In genomic region chr7:13278308-13278891, GRCm38 (mm10) we compare ENCODE assay signal across 8 mouse cellular contexts. TPM values are rescaled to one million over a fixed set of nuclear protein-coding genes. Genes with fewer than 3 reads are reported as not detected.
DNase-seq lines count a peak whose midpoint lies in the region; ATAC-seq and TF ChIP-seq lines count a peak whose summit lies in the region.

TSS of gene Zswim9 (minus strand) at chr7:13278721.

- H3K4me3 ChIP-seq in forebrain, embryonic 10.5 days, result peak within 1 kb of the TSS; percentile 71
- peak within 1 kb of the TSS; percentile 91 for H3K4me3 ChIP-seq in heart, embryonic 15.5 days
- peak within 1 kb of the TSS; percentile 87 to 95 for H3K4me3 ChIP-seq in liver, embryonic 14.5 days (ENCODE audit: insufficient read depth in 1 of 2, low read depth in 2 of 2, low read length in 2 of 2)
- H3K4me3 ChIP-seq in neural tube, embryonic 11.5 days (ENCODE audit: low read depth, low read length), result peak within 1 kb of the TSS; percentile 55
- H3K4me3 ChIP-seq in stomach, postnatal 0 days (ENCODE audit: low read depth, low read length), result peak within 1 kb of the TSS; percentile 74

- TF ChIP-seq EP300 in liver, embryonic 14.5 days (IDR thresholded peaks at IDR 0.05; ENCODE audit: low read depth), result no peak
- no peak for TF ChIP-seq EP300 in stomach, postnatal 0 days (optimal IDR thresholded peaks at IDR 0.05)

- peak; percentile 23 for TF ChIP-seq CTCF in liver, embryonic 14.5 days (IDR thresholded peaks at IDR 0.05; ENCODE audit: low read depth)
- TF ChIP-seq CTCF in stomach, postnatal 0 days (IDR thresholded peaks at IDR 0.05; ENCODE audit: low read depth), result peak; percentile 47

- H3K4me2 ChIP-seq in heart, embryonic 15.5 days, result peak within 1 kb of the TSS; percentile 87
- peak within 1 kb of the TSS; percentile 75 for H3K4me2 ChIP-seq in liver, embryonic 14.5 days (ENCODE audit: low read depth)
- peak within 1 kb of the TSS; percentile 51 for H3K4me2 ChIP-seq in neural tube, embryonic 11.5 days (ENCODE audit: low read depth)
- peak within 1 kb of the TSS; percentile 73 for H3K4me2 ChIP-seq in stomach, postnatal 0 days (replicated peaks; ENCODE audit: low read depth)

- peak; percentile 88 to 92 for DNase-seq in CD8-positive naive resting alpha-beta T cell, adult 2 months (ENCODE audit: low read depth in 2 of 2, low spot score in 2 of 2)
- DNase-seq in c-Kit-positive CD71-negative TER-119-negative erythroid progenitor cells, embryonic 14.5 days (ENCODE audit: low read depth), result peak; percentile 88
- DNase-seq in forebrain, embryonic 10.5 days (ENCODE audit: extremely low spot score, low spot score), result peak; percentile 94
- DNase-seq in kidney, postnatal 25 days, result peak; percentile 95
- peak; percentile 82 to 86 (median 86) for DNase-seq in liver, embryonic 14.5 days (ENCODE audit: low read depth in 3 of 3, low spot score in 3 of 3)
- DNase-seq in neural tube, embryonic 11.5 days (ENCODE audit: low spot score), result peak; percentile 94
- DNase-seq in stomach, postnatal 0 days (ENCODE audit: low spot score), result peak; percentile 93

- H3K9ac ChIP-seq in heart, embryonic 15.5 days, result peak within 1 kb of the TSS; percentile 82
- peak within 1 kb of the TSS; percentile 61 for H3K9ac ChIP-seq in liver, embryonic 14.5 days (replicated peaks)
- H3K9ac ChIP-seq in neural tube, embryonic 11.5 days (ENCODE audit: low read length), result peak within 1 kb of the TSS; percentile 71
- H3K9ac ChIP-seq in stomach, postnatal 0 days (ENCODE audit: low read length), result peak within 1 kb of the TSS; percentile 76

- WGBS in forebrain, embryonic 10.5 days, result under 1% methylated on average over 39 of the region's 39 CpGs
- under 1% methylated on average over 39 of the region's 39 CpGs for WGBS in heart, embryonic 15.5 days
- WGBS in liver, embryonic 14.5 days (ENCODE audit: insufficient replicate concordance), result 1% methylated on average over 39 of the region's 39 CpGs
- WGBS in neural tube, embryonic 11.5 days, result under 1% methylated on average over 37 of the region's 39 CpGs
- under 1% methylated on average over 39 of the region's 39 CpGs for WGBS in stomach, postnatal 0 days

- H3K4me1 ChIP-seq in forebrain, embryonic 10.5 days, result peaks cover 11% of the 10 kb centered on the region
- peaks cover 7% of the 10 kb centered on the region for H3K4me1 ChIP-seq in heart, embryonic 15.5 days (replicated peaks)
- peaks cover 0 to 8% of the 10 kb centered on the region in 2 experiments; a peak in 3 of 4 replicates for H3K4me1 ChIP-seq in liver, embryonic 14.5 days (replicated peaks; ENCODE audit: control insufficient read depth in 2 of 2, insufficient read depth in 2 of 2, low read length in 1 of 2)
- no peaks in the 10 kb centered on the region for H3K4me1 ChIP-seq in neural tube, embryonic 11.5 days (ENCODE audit: control insufficient read depth, insufficient read depth, low read length)
- no peaks in the 10 kb centered on the region; the same call in 1 of the 2 replicates for H3K4me1 ChIP-seq in stomach, postnatal 0 days (replicated peaks; ENCODE audit: control insufficient read depth, insufficient read depth)

- H3K27me3 ChIP-seq in forebrain, embryonic 10.5 days (ENCODE audit: poor library complexity, severe bottlenecking), result no peaks in the 10 kb centered on the region
- no peaks in the 10 kb centered on the region for H3K27me3 ChIP-seq in heart, embryonic 15.5 days
- no peaks in the 10 kb centered on the region for H3K27me3 ChIP-seq in liver, embryonic 14.5 days (ENCODE audit: control insufficient read depth, insufficient read depth, low read length)
- no peaks in the 10 kb centered on the region for H3K27me3 ChIP-seq in neural tube, embryonic 11.5 days (ENCODE audit: control insufficient read depth, insufficient read depth, low read length)
- H3K27me3 ChIP-seq in stomach, postnatal 0 days (ENCODE audit: control insufficient read depth, insufficient read depth, low read length), result no peaks in the 10 kb centered on the region

- no peaks in the 10 kb centered on the region for H3K9me3 ChIP-seq in forebrain, embryonic 10.5 days
- H3K9me3 ChIP-seq in heart, embryonic 15.5 days (replicated peaks), result no peaks in the 10 kb centered on the region
- no peaks in the 10 kb centered on the region for H3K9me3 ChIP-seq in liver, embryonic 14.5 days (ENCODE audit: control insufficient read depth, low read length)
- 0 out of 2 replicates have a peak, but pooled peaks cover 2% of the 10 kb centered on the region for H3K9me3 ChIP-seq in neural tube, embryonic 11.5 days (ENCODE audit: control insufficient read depth, low read length)
- H3K9me3 ChIP-seq in stomach, postnatal 0 days (ENCODE audit: control insufficient read depth, low read length), result no peaks in the 10 kb centered on the region

- peak; percentile 97 for ATAC-seq in heart, embryonic 15.5 days (replicated peaks; ENCODE audit: insufficient number of reproducible peaks, insufficient read depth, low FRiP score, low read depth)
- ATAC-seq in liver, embryonic 14.5 days (ENCODE audit: insufficient read depth), result peak; percentile 98
- peak; percentile 98 for ATAC-seq in neural tube, embryonic 11.5 days (ENCODE audit: insufficient read depth, low FRiP score, low TSS enrichment)
- peak; percentile 99 for ATAC-seq in stomach, postnatal 0 days (ENCODE audit: low FRiP score, low TSS enrichment)

- H3K36me3 ChIP-seq in forebrain, embryonic 10.5 days (replicated peaks), result peaks cover 75% of the 10 kb centered on the region
- H3K36me3 ChIP-seq in heart, embryonic 15.5 days, result peaks cover 42% of the 10 kb centered on the region
- H3K36me3 ChIP-seq in liver, embryonic 14.5 days (replicated peaks; ENCODE audit: control insufficient read depth, insufficient read depth, low read depth), result peaks cover 29% of the 10 kb centered on the region
- H3K36me3 ChIP-seq in neural tube, embryonic 11.5 days (ENCODE audit: control insufficient read depth, insufficient read depth, low read length), result peaks cover 4% of the 10 kb centered on the region; the same call in 1 of the 2 replicates
- H3K36me3 ChIP-seq in stomach, postnatal 0 days (ENCODE audit: control insufficient read depth, insufficient read depth, low read length), result no peaks in the 10 kb centered on the region

- peak within 1 kb of the TSS; percentile 97 for H3K27ac ChIP-seq in forebrain, embryonic 10.5 days
- peak within 1 kb of the TSS; percentile 96 for H3K27ac ChIP-seq in heart, embryonic 15.5 days
- H3K27ac ChIP-seq in liver, embryonic 14.5 days, result peak within 1 kb of the TSS; percentile 59
- peak within 1 kb of the TSS; percentile 74 for H3K27ac ChIP-seq in neural tube, embryonic 11.5 days (ENCODE audit: low read depth, low read length)
- peak within 1 kb of the TSS; percentile 73 for H3K27ac ChIP-seq in stomach, postnatal 0 days (replicated peaks)

RNA-seq across cellular contexts. Expression of gene Zswim9, which starts in this region (rescaled TPM):
- 10.3 and 10.8 TPM in 2 replicates for polyA plus RNA-seq in forebrain, embryonic 10.5 days (2016; fragmentation: Nextera tagmentation; extraction: Ambion mirVana)
- 6.1 and 6.4 TPM in 2 replicates for polyA plus RNA-seq in heart, embryonic 15.5 days (2015; fragmentation: Nextera tagmentation; extraction: Ambion mirVana)
- 1.2 and 1.8 TPM in 2 replicates for polyA plus RNA-seq in liver, embryonic 14.5 days (2012; rRNA removed)
- polyA plus RNA-seq in liver, embryonic 14.5 days (2014; fragmentation: Nextera tagmentation; extraction: Ambion mirVana), result 1.7 and 2.4 TPM in 2 replicates
- 4.7 and 9.0 TPM in 2 replicates for polyA plus RNA-seq in neural tube, embryonic 11.5 days (2014; fragmentation: Nextera tagmentation; extraction: Ambion mirVana)
- 2.1 and 2.9 TPM in 2 replicates for polyA plus RNA-seq in stomach, postnatal 0 days (2015; fragmentation: Nextera tagmentation; extraction: Ambion mirVana)

Comparison
In these comparisons a context has a peak if more than half of its experiments do, and no peak if none do; other contexts are left out.
1. Peak in every context shown above with its lines: DNase-seq, ATAC-seq, H3K4me3 ChIP-seq and H3K27ac ChIP-seq.